Mouse (Mus musculus) MEL (cell line): ENCODE data around the gene Xrcc4. TPM values are rescaled to one million over a fixed set of nuclear protein-coding genes. Genes with fewer than 3 reads are reported as not detected.

Source experiments
- DNase-seq: peaks from one replicate; pipeline ENCODE4 v3.0.0; 2011; ENCODE audit warnings: low read depth, low spot score
- H3K27ac ChIP-seq: 2 replicates; pipeline ENCODE4 v1.5.1; 2012; ENCODE audit warnings: low read depth, mild to moderate bottlenecking, control low read depth, low read length, moderate library complexity; ENCODE audit not compliant: control insufficient read depth
- H3K27me3 ChIP-seq, 2 experiments: fragments of 150-350 bp in 1 of 2; sonication (generic) in 1 of 2; 2 replicates each; pipeline ENCODE4 v1.6.1; 2012; ENCODE audit warnings: low read length in 2 of 2, mild to moderate bottlenecking in 2 of 2, improper control_type of control experiment in 1 of 2, moderate library complexity in 1 of 2; ENCODE audit not compliant: insufficient read depth in 2 of 2, control insufficient read depth in 1 of 2
- H3K36me3 ChIP-seq, 2 experiments: 2 replicates each; pipeline ENCODE4 v1.6.1; 2012 to 2014; ENCODE audit warnings: low read length in 2 of 2, improper control_type of control experiment in 1 of 2, inconsistent platforms in 1 of 2, mild to moderate bottlenecking in 1 of 2; ENCODE audit not compliant: insufficient read depth in 2 of 2, control insufficient read depth in 1 of 2
- H3K4me1 ChIP-seq, 2 experiments: fragments of 150-350 bp in 1 of 2; sonication (generic) in 1 of 2; 2 replicates each; pipeline ENCODE4 v1.6.1; 2012; ENCODE audit warnings: low read length in 2 of 2, improper control_type of control experiment in 1 of 2, mild to moderate bottlenecking in 1 of 2; ENCODE audit not compliant: insufficient read depth in 2 of 2, control insufficient read depth in 1 of 2
- H3K4me3 ChIP-seq, 2 experiments: fragments of 150-350 bp in 1 of 2; sonication (generic) in 1 of 2; 2 replicates each; pipeline ENCODE4 v1.5.1; 2012; ENCODE audit warnings: low read depth in 2 of 2, low read length in 2 of 2, mild to moderate bottlenecking in 2 of 2, moderate library complexity in 2 of 2, control low read depth in 1 of 2, improper control_type of control experiment in 1 of 2; ENCODE audit not compliant: control insufficient read depth in 1 of 2, insufficient read depth in 1 of 2
- H3K79me2 ChIP-seq: 2 replicates; pipeline ENCODE4 v1.6.1; 2012; ENCODE audit warnings: mild to moderate bottlenecking, low read length, moderate library complexity; ENCODE audit not compliant: control insufficient read depth, poor library complexity, insufficient read depth
- H3K9ac ChIP-seq: 2 replicates; pipeline ENCODE4 v1.6.1; 2012; ENCODE audit warnings: low read depth, mild to moderate bottlenecking, control low read depth, low read length, moderate library complexity; ENCODE audit not compliant: control insufficient read depth, poor library complexity, severe bottlenecking
- H3K9me3 ChIP-seq: fragments of 150-350 bp; sonication (generic); replicated peaks from 2 replicates; pipeline ENCODE4 v1.6.1; 2012; ENCODE audit warnings: mild to moderate bottlenecking, low read length, improper control_type of control experiment, moderate library complexity; ENCODE audit not compliant: insufficient read depth
- CHD1 ChIP-seq: IDR thresholded peaks from 2 replicates; pipeline ENCODE4 v1.6.1; 2012; ENCODE audit warnings: low read depth, mild to moderate bottlenecking, inconsistent platforms, low read length, improper control_type of control experiment
- CHD2 ChIP-seq: IDR thresholded peaks from 2 replicates; pipeline ENCODE4 v1.6.1; 2011; ENCODE audit warnings: low read length, improper control_type of control experiment
- CTCF ChIP-seq, 3 experiments: IDR thresholded peaks in 2 of 3; conservative IDR thresholded peaks in 1 of 3; 2 replicates each; pipeline ENCODE4 v1.5.1; 2011 to 2012; ENCODE audit warnings: low read length in 3 of 3, low read depth in 2 of 3, mild to moderate bottlenecking in 2 of 3, improper control_type of control experiment in 1 of 3, inconsistent platforms in 1 of 3, mixed read lengths in 1 of 3, moderate library complexity in 1 of 3; ENCODE audit not compliant: control insufficient read depth in 1 of 3, insufficient read depth in 1 of 3, poor library complexity in 1 of 3, severe bottlenecking in 1 of 3
- E2F4 ChIP-seq: IDR thresholded peaks from 2 replicates; pipeline ENCODE4 v1.6.1; 2011; ENCODE audit warnings: low read depth, low read length, improper control_type of control experiment, borderline replicate concordance
- ELF1 ChIP-seq: IDR thresholded peaks from 2 replicates; pipeline ENCODE4 v1.6.1; 2014; ENCODE audit warnings: low read depth, mild to moderate bottlenecking, inconsistent platforms, low read length, improper control_type of control experiment, moderate library complexity
- ETS1 ChIP-seq: IDR thresholded peaks from 2 replicates; pipeline ENCODE4 v1.6.1; 2012; ENCODE audit warnings: low read depth, mild to moderate bottlenecking, inconsistent platforms, low read length, improper control_type of control experiment, moderate library complexity
- GABPA ChIP-seq: IDR thresholded peaks from 2 replicates; pipeline ENCODE4 v1.6.1; 2012; ENCODE audit warnings: low read depth, mild to moderate bottlenecking, inconsistent platforms, low read length, improper control_type of control experiment, moderate library complexity
- HCFC1 ChIP-seq: IDR thresholded peaks from 2 replicates; pipeline ENCODE4 v1.6.1; 2012; ENCODE audit warnings: low read depth, mild to moderate bottlenecking, inconsistent platforms, low read length, improper control_type of control experiment, moderate library complexity
- JUND ChIP-seq: IDR thresholded peaks from 2 replicates; pipeline ENCODE4 v1.6.1; 2011; ENCODE audit warnings: low read depth, mild to moderate bottlenecking, improper control_type of control experiment, low read length
- MAFK ChIP-seq: IDR thresholded peaks from 2 replicates; pipeline ENCODE4 v1.6.1; 2011; ENCODE audit warnings: low read depth, mild to moderate bottlenecking, low read length, improper control_type of control experiment, borderline replicate concordance
- MXI1 ChIP-seq: IDR thresholded peaks from 2 replicates; pipeline ENCODE4 v1.6.1; 2011; ENCODE audit warnings: mild to moderate bottlenecking, low read depth, low read length, improper control_type of control experiment
- MYC ChIP-seq: IDR thresholded peaks from 2 replicates; pipeline ENCODE4 v1.6.1; 2011; ENCODE audit warnings: low read depth, mild to moderate bottlenecking, low read length, improper control_type of control experiment, moderate library complexity
- NELFE ChIP-seq: IDR thresholded peaks from 2 replicates; pipeline ENCODE4 v1.6.1; 2011; ENCODE audit warnings: low read depth, low read length, improper control_type of control experiment
- NRF1 ChIP-seq: IDR thresholded peaks from 2 replicates; pipeline ENCODE4 v1.6.1; 2014; ENCODE audit warnings: low read depth, mild to moderate bottlenecking, inconsistent platforms, low read length, improper control_type of control experiment, moderate library complexity; ENCODE audit not compliant: poor library complexity, insufficient read depth, severe bottlenecking
- RAD21 ChIP-seq: IDR thresholded peaks from 2 replicates; pipeline ENCODE4 v1.6.1; 2011; ENCODE audit warnings: mild to moderate bottlenecking, low read depth, low read length, improper control_type of control experiment
- TBP ChIP-seq: IDR thresholded peaks from 2 replicates; pipeline ENCODE4 v1.8.0; 2011; ENCODE audit warnings: low read depth, low read length, improper control_type of control experiment
- TCF12 ChIP-seq: IDR thresholded peaks from 2 replicates; pipeline ENCODE4 v1.6.1; 2014; ENCODE audit warnings: low read depth, mild to moderate bottlenecking, inconsistent platforms, low read length, improper control_type of control experiment, moderate library complexity
- UBTF ChIP-seq: IDR thresholded peaks from 2 replicates; pipeline ENCODE4 v1.6.1; 2012; ENCODE audit warnings: low read depth, mild to moderate bottlenecking, inconsistent platforms, low read length, improper control_type of control experiment, moderate library complexity, borderline replicate concordance; ENCODE audit not compliant: insufficient read depth
- USF2 ChIP-seq, 2 experiments: IDR thresholded peaks; 2 replicates each; pipeline ENCODE4 v1.6.1; 2011 to 2012; ENCODE audit warnings: improper control_type of control experiment in 2 of 2, low read length in 2 of 2, borderline replicate concordance in 1 of 2, inconsistent platforms in 1 of 2, low read depth in 1 of 2, mild to moderate bottlenecking in 1 of 2; ENCODE audit not compliant: insufficient read depth in 1 of 2
- ZC3H11A ChIP-seq: IDR thresholded peaks from 2 replicates; pipeline ENCODE4 v1.6.1; 2012; ENCODE audit warnings: low read depth, mild to moderate bottlenecking, inconsistent platforms, low read length, improper control_type of control experiment
- ZNF384 ChIP-seq: IDR thresholded peaks from 2 replicates; pipeline ENCODE4 v1.6.1; 2012; ENCODE audit warnings: low read depth, mild to moderate bottlenecking, inconsistent platforms, low read length, improper control_type of control experiment
- polyA plus RNA-seq, 2 experiments: library from polyadenylated mRNA; stranded (reverse) in 1 of 2; unstranded in 1 of 2; fragments of >175 nt in 1 of 2; fragments of >200 nt in 1 of 2; gene quantifications; 2 replicates each; pipeline versions ENCODE4 v1.2.1 to v1.2.4; 2012; ENCODE audit warnings: low replicate concordance in 2 of 2, low read depth in 1 of 2; ENCODE audit not compliant: insufficient read length in 2 of 2, insufficient read depth in 1 of 2, missing spikeins in 1 of 2
- total RNA-seq: library from RNA; depleted of rRNA; stranded (reverse); fragments of 300-350 nt; gene quantifications from 2 replicates; pipeline ENCODE4 v1.2.3, GENCODE M21; 2012

Xrcc4 gene
- total and polyA plus RNA-seq, 3 experiments = 6.6 to 7.7 TPM; not detected in 1

- TF ChIP-seq CHD2 (no peak), CHD1 (no peak), ZNF384 (no peak), TBP (no peak), RAD21 (no peak), JUND (no peak), NRF1 (no peak), UBTF (no peak), E2F4 (no peak), ELF1 (no peak), GABPA (no peak), ETS1 (no peak), HCFC1 (no peak), MAFK (no peak), MXI1 (no peak), CTCF (IDR thresholded peaks at IDR 0.05 in 2 of 3, conservative IDR thresholded peaks at IDR 0.05 in 1 of 3; ENCODE audit: control insufficient read depth in 1 of 3, insufficient read depth in 1 of 3, low read depth in 2 of 3, low read length in 3 of 3, poor library complexity in 1 of 3, severe bottlenecking in 1 of 3) (no peak), ZC3H11A (no peak), TCF12 (no peak), MYC (no peak)
- no peaks in the 10 kb centered on the region for H3K27me3 ChIP-seq
- no peak overlapping the region for H3K27ac ChIP-seq
- no peak for DNase-seq
- no peaks in the 10 kb centered on the region for H3K4me1 ChIP-seq
- H3K9ac ChIP-seq = no peak overlapping the region
- no peaks in the 10 kb centered on the region for H3K9me3 ChIP-seq
- no peak overlapping the region for H3K4me3 ChIP-seq
- H3K36me3 ChIP-seq = no peaks in the 10 kb centered on the region
- H3K79me2 ChIP-seq = no peaks in the 10 kb centered on the region
Observed at GRCm38 (mm10) chr13:89944354-89944753, 145.1 kb downstream of the Xrcc4 start.

DNA sequence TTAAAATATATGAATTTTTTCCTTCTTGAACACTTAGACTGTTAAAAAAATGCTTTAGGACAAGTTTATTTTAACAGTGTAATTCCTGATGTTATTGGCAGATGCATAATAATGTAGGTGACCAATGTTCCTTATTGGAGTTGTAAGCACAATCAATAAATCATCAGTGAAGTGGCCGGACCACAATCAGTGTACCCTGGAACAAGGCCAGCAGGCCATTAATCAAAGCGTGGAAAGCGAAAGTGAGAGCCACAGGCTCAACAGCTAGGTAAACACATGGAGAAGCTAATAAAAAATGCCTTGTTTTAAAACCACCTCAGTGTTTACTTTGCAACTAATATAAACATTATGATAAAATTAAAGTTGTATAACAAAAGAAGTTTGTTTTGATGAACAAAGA lies 159.9 kb downstream of the Xrcc4 start:
- no peak overlapping the region for H3K27ac ChIP-seq
- H3K36me3 ChIP-seq = no peaks in the 10 kb centered on the region
- no peaks in the 10 kb centered on the region for H3K9me3 ChIP-seq
- no peaks in the 10 kb centered on the region for H3K27me3 ChIP-seq
- no peaks in the 10 kb centered on the region for H3K4me1 ChIP-seq
- no peaks in the 10 kb centered on the region for H3K79me2 ChIP-seq
- H3K4me3 ChIP-seq = no peak overlapping the region
- no peak overlapping the region for H3K9ac ChIP-seq
- no peak for DNase-seq
- TF ChIP-seq NELFE (no peak), GABPA (no peak), USF2 (IDR thresholded peaks at IDR 0.05; ENCODE audit: borderline replicate concordance in 1 of 2, insufficient read depth in 1 of 2, low read depth in 1 of 2, low read length in 2 of 2) (no peak)
